In genomic region chr8:73611583-73611982, GRCm38 (mm10) we compare ENCODE assay signal across 17 mouse cellular contexts.
DNase-seq lines count a peak whose midpoint lies in the region; ATAC-seq and TF ChIP-seq lines count a peak whose summit lies in the region.
"Had no signal": no experiment of that assay in that cellular context is flagged by ENCODE, and none has a peak within 500 bp of the region (broad histone marks: within the 10 kb centered on the region; RNA-seq: fewer than 3 reads in every experiment).

No protein-coding gene starts in this region.

- H3K27ac ChIP-seq in midbrain, embryonic 11.5 days (ENCODE audit: low read depth, low read length), result no peak overlapping the region
- no peak overlapping the region for H3K27ac ChIP-seq in kidney, adult 2 months (ENCODE audit: insufficient read depth, low read depth, low read length)
- H3K27ac ChIP-seq in midbrain, embryonic 14.5 days (replicated peaks; ENCODE audit: low read depth, low read length), result no peak overlapping the region
- H3K27ac ChIP-seq: hindbrain, embryonic 14.5 days; liver, embryonic 12.5 days had no signal

- DNase-seq in left cerebral cortex, adult 11 months (ENCODE audit: low spot score), result peak; percentile 70
- DNase-seq in left cerebral cortex, postnatal 4 days, result no peak
- peak; percentile 39 to 64 for DNase-seq in layer of hippocampus, postnatal 14 days (ENCODE audit: low spot score in 2 of 2)
- DNase-seq in left cerebral cortex, postnatal 25 days (ENCODE audit: low spot score in 2 of 2), result peak; percentile 58 to 97
- peak; percentile 94 for DNase-seq in telencephalon, adult 2 months (ENCODE audit: low read depth, low spot score)
- no peak for DNase-seq in midbrain, embryonic 11.5 days (ENCODE audit: low spot score, missing footprints)
- DNase-seq in kidney, adult 2 months, result no peak
- no peak for DNase-seq in midbrain, embryonic 14.5 days
- DNase-seq: adrenal gland, postnatal 25 days; cerebellum, postnatal 25 days; gastrocnemius, postnatal 25 days; heart, postnatal 14 days; kidney, adult 11 months had no signal

- no peak overlapping the region for H3K9ac ChIP-seq in midbrain, embryonic 11.5 days (ENCODE audit: low read length)
- H3K9ac ChIP-seq in midbrain, embryonic 14.5 days (replicated peaks; ENCODE audit: low read length), result no peak overlapping the region
- H3K9ac ChIP-seq: hindbrain, embryonic 14.5 days; liver, embryonic 12.5 days had no signal

- no peaks in the 10 kb centered on the region for H3K36me3 ChIP-seq in midbrain, embryonic 11.5 days (ENCODE audit: control insufficient read depth, insufficient read depth, low read length)
- no peaks in the 10 kb centered on the region for H3K36me3 ChIP-seq in kidney, adult 2 months (ENCODE audit: control insufficient read depth, insufficient read depth, low read length)
- H3K36me3 ChIP-seq in midbrain, embryonic 14.5 days (ENCODE audit: control insufficient read depth, insufficient read depth, low read length), result no peaks in the 10 kb centered on the region
- H3K36me3 ChIP-seq: liver, embryonic 12.5 days had no signal

- H3K9me3 ChIP-seq in midbrain, embryonic 11.5 days (ENCODE audit: control insufficient read depth, low read length), result no peaks in the 10 kb centered on the region
- H3K9me3 ChIP-seq in midbrain, embryonic 14.5 days (ENCODE audit: control insufficient read depth, low read length), result no peaks in the 10 kb centered on the region
- H3K9me3 ChIP-seq: liver, embryonic 12.5 days had no signal

- no peak for TF ChIP-seq CTCF in kidney, adult 2 months (conservative IDR thresholded peaks at IDR 0.05; ENCODE audit: insufficient read depth, insufficient read length, low read depth, low read length)

- H3K4me1 ChIP-seq in midbrain, embryonic 11.5 days (ENCODE audit: control insufficient read depth, insufficient read depth, low read length), result no peaks in the 10 kb centered on the region
- no peaks in the 10 kb centered on the region for H3K4me1 ChIP-seq in kidney, adult 2 months (ENCODE audit: control insufficient read depth, insufficient read depth, low read length)
- H3K4me1 ChIP-seq in midbrain, embryonic 14.5 days (ENCODE audit: control insufficient read depth, insufficient read depth, low read length), result no peaks in the 10 kb centered on the region
- H3K4me1 ChIP-seq: liver, embryonic 12.5 days; megakaryocyte, embryonic 14.5 days had no signal

- 93% methylated on average over 10 of the region's 10 CpGs for WGBS in midbrain, embryonic 11.5 days
- WGBS in kidney, adult 2 months, result 93% methylated on average over 10 of the region's 10 CpGs
- WGBS in midbrain, embryonic 14.5 days, result 94% methylated on average over 10 of the region's 10 CpGs

- no peak overlapping the region for H3K4me2 ChIP-seq in midbrain, embryonic 11.5 days
- H3K4me2 ChIP-seq in midbrain, embryonic 14.5 days (ENCODE audit: low read length), result no peak overlapping the region
- H3K4me2 ChIP-seq: hindbrain, embryonic 14.5 days; liver, embryonic 12.5 days had no signal

- no peak for ATAC-seq in midbrain, embryonic 11.5 days (ENCODE audit: low FRiP score)
- ATAC-seq in midbrain, embryonic 14.5 days (ENCODE audit: low FRiP score, low TSS enrichment), result no peak
- ATAC-seq: activated CD4-positive, CD25-positive, alpha-beta regulatory T cell, adult 4 months; liver, embryonic 12.5 days had no signal

- no peak for TF ChIP-seq POLR2A in kidney, adult 2 months (IDR thresholded peaks at IDR 0.05; ENCODE audit: low read depth, low read length)

- no peak overlapping the region for H3K4me3 ChIP-seq in midbrain, embryonic 11.5 days (ENCODE audit: low read depth, low read length)
- H3K4me3 ChIP-seq in kidney, adult 2 months (ENCODE audit: insufficient read depth, low read depth, low read length), result no peak overlapping the region
- H3K4me3 ChIP-seq in midbrain, embryonic 14.5 days (replicated peaks; ENCODE audit: low read depth, low read length), result no peak overlapping the region
- H3K4me3 ChIP-seq: liver, embryonic 12.5 days; megakaryocyte, embryonic 14.5 days had no signal

- H3K27me3 ChIP-seq in midbrain, embryonic 11.5 days (ENCODE audit: control insufficient read depth, insufficient read depth, low read length), result no peaks in the 10 kb centered on the region
- H3K27me3 ChIP-seq in kidney, adult 2 months (replicated peaks; ENCODE audit: control insufficient read depth, insufficient read depth, low read length), result no peaks in the 10 kb centered on the region
- no peaks in the 10 kb centered on the region for H3K27me3 ChIP-seq in midbrain, embryonic 14.5 days (ENCODE audit: control insufficient read depth, insufficient read depth, low read length)
- H3K27me3 ChIP-seq: liver, embryonic 12.5 days; megakaryocyte, embryonic 14.5 days had no signal

- intact Hi-C loops in left cerebral cortex, postnatal 4 days (cut with DNase I), result no loop called here
- intact Hi-C loops in left cerebral cortex, postnatal 25 days (cut with DNase I), result loop anchor here (1.0 to 10.0 kb wide), 7 partner anchors 41 to 1241 kb away; partner anchors contain the start of gene Large1

Comparison
In these comparisons a context has a peak if more than half of its experiments do, and no peak if none do; other contexts are left out.
1. DNase-seq: peak in left cerebral cortex, adult 11 months (single experiment), layer of hippocampus, postnatal 14 days (2 of 2), left cerebral cortex, postnatal 25 days (2 of 2) and telencephalon, adult 2 months (single experiment); none in left cerebral cortex, postnatal 4 days (single experiment), midbrain, embryonic 11.5 days (single experiment), kidney, adult 2 months (single experiment) and midbrain, embryonic 14.5 days (single experiment).